Mouse (Mus musculus) layer of hippocampus, postnatal 25 days (tissue): ENCODE data around the gene Slc39a10. TPM values are rescaled to one million over a fixed set of nuclear protein-coding genes. Genes with fewer than 3 reads are reported as not detected.
"Not testable (repeated sequence)": the region's sequence is repeated elsewhere in the genome, so short reads cannot be mapped to it uniquely, and the experiment has no call there.

Experiments used
- DNase-seq, 2 experiments: peaks; one replicate each; pipeline ENCODE4 v3.0.0; 2022; ENCODE audit warnings: mixed read lengths in 2 of 2, low spot score in 1 of 2; ENCODE audit errors: extremely low spot score in 1 of 2
- total RNA-seq, 2 experiments: library from RNA; stranded (reverse); gene quantifications; 2 replicates each; pipeline ENCODE4 v1.2.3; 2021

Slc39a10 gene
- total RNA-seq, 2 experiments from 2014 or later: 97.3 to 107 TPM

GRCm38 (mm10) chr1:46808630-46809029 lies 84.0 kb downstream of the Slc39a10 start:
- not testable (repeated sequence) for DNase-seq

- DNase-seq: no peak
Measured at GRCm38 (mm10) chr1:46805074-46805473, 87.6 kb downstream of the Slc39a10 start.

GRCm38 (mm10) chr1:46782227-46782626 lies 110.4 kb downstream of the Slc39a10 start:
- not testable (repeated sequence) for DNase-seq

DNA sequence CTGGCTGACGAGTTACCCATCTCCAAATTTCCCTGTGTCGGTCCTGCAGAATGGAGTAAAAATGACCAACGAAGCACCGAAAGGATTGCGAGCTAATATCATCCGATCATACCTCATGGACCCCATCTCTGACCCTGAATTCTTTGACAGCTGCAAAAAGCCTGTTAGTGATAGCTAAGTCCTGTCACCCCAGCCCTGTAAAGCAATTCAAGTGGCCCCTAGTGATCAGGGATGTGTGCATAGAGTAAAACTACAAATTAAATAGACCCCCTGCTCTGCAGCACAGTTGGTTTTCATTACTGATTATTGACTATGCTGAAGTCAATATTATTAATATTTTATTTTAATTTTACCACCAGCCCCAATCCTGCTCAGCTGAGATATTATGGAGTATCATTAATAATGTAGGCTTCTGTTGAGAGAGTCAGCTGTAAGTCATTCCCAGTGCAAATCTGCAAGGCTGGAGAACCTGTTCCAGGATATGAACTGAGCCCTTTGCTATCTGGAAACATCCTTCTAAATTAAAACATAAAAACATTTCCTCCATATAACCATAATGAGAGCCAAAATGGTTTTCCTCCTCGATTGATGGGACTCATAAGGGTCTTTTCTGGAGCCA lies 122.5 kb downstream of the Slc39a10 start:
- DNase-seq: not testable (repeated sequence)

- DNase-seq: not testable (repeated sequence)
Measured at GRCm38 (mm10) chr1:46769318-46769717, 123.3 kb downstream of the Slc39a10 start.

- DNase-seq: not testable (repeated sequence)
Measured at GRCm38 (mm10) chr1:46764600-46764999, 128.1 kb downstream of the Slc39a10 start.
